Mouse (Mus musculus) heart, postnatal 10 days (tissue): ENCODE measurements around the gene Rsu1. TPM values are rescaled to one million over a fixed set of nuclear protein-coding genes. Genes with fewer than 3 reads are reported as not detected.
"Not testable (repeated sequence)": the region's sequence is repeated elsewhere in the genome, so short reads cannot be mapped to it uniquely, and the experiment has no call there.

Source experiments
- DNase-seq, 2 experiments: peaks; one replicate each; pipeline ENCODE4 v3.0.0; 2021
- intact Hi-C: fragments of 180-260 bp; cut with DNase I; formaldehyde crosslinking; loops from one replicate; pipeline ENCODE4 v1.15.1; 2025
- total RNA-seq, 2 experiments: library from RNA; stranded (reverse); gene quantifications; 2 replicates each; pipeline ENCODE4 v1.2.3; 2021

Rsu1 gene
- total RNA-seq, 2 experiments from 2014 or later, result 98.4 to 102 TPM

DNA sequence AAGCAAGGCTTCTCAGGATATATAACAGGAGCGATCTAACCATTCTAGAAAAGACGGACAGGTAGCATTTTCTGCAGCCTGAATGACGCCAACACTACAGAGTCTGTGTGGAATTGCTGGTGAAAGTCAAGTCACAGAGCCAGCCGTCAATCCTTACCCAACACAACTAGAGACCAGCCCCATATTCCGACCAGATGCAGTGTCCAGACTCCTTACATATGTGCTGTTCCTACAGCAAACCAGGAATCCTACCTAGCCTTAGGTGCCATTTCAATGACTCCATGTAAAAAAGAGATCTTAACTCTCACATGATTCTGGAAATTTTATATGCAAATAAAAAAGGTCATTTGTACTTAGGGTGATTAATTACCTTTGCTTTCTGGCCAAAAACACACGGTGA is 38.9 kb downstream of the Rsu1 start:
- intact Hi-C loops, result loop anchor here (10.0 kb wide), 2 partner anchors 308 to 1228 kb away; partner anchors contain the start of gene Pter
- DNase-seq, result no peak

DNA sequence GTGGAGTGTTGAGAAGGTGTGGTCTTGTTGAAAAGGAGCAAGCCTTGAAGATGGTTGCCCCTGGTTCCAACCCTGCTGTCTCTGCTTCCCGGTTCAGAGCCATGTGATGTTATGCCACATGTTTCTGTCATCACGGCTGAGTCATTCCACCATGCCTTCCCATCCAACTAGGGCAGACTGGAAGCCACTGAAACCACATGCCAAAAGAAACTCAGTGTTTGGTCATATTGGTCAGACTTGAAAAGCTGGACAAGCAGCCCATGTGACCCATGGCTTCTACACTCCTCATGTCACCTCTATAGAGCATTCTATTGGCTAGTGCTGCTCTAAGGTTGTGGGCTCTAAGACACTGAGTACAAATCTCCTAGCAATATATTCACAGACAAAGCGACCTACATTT is 41.5 kb downstream of the Rsu1 start:
- DNase-seq, result no peak
- intact Hi-C loops, result loop anchor here (10.0 kb wide), 2 partner anchors 305 to 1225 kb away; partner anchors contain the start of gene Pter

DNA sequence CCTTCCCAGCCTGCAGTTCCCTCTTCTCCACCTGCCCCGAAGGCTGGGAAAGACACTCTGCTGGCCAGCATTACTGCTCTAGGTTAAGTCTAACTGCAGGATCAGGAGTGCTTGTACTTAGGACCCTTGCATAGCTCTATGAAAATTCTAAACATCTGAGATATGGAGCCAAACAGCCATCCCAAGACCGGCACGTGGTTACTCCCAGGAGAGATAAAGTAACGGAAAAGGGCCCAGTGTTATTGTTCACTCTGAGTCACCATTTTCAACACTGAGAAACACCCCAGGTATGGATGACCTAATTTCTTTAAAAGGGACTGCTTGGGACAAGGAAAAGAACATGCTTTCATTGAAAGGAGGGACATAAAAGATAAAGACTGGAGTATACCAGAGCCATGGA is 45.2 kb downstream of the Rsu1 start:
- intact Hi-C loops, result no loop called here
- DNase-seq, result no peak

DNA sequence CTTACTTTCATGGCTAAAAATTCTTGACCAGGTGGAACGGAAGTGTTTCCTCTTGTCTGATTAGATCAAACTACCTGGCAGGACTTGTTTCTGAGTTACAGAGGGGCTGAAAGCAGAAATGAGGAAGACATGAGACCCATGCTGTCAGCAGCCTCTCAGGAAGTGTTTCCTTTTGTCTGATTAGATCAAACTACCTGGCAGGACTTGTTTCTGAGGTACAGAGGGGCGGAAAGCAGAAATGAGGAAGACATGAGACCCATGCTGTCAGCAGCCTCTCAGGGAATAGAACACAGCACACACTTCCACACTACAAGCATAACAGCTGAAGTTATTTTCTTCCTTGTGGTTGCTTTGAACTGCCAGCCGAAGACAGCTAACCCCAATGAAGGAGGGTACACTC is 46.7 kb downstream of the Rsu1 start:
- no peak for DNase-seq
- intact Hi-C loops, result no loop called here

DNA sequence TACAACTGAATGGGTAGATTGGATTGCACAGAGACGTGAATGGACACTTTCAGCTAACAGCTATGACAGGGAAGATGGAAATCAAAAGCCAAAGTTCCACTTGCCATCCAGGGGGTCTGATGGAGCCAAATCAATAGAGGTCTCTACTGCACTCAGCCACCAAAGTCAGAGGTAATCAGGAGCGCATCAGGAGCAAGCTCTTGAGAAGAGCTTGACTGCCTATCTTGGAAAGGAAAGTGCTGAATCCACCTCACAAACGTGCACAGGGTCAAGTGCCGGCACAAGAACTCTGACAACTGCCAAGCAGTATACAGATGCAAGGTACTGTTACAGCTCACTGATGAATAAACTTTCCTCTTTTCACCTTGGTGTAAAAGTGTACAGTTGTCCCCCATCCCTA is 47.8 kb downstream of the Rsu1 start:
- intact Hi-C loops, result no loop called here
- DNase-seq, result no peak

DNA sequence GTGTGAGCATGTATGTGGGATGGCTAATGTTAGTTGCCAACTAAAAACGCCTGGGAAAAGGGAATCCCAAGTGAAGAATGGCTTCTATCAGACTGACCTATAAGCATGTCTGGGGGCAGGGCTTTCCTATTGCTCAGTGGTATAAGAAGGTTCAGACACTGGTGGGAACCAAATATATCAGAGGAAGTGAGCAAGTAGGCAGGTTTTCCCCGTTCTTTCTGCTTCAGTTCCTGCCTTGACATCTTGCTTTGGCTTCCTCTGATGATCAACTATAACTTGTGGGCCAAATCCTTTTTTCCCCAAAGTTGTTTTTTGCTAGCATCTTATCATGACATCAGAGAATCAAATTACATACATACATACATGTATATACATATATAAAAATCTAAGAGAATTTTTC is 51.1 kb downstream of the Rsu1 start:
- no peak for DNase-seq
- intact Hi-C loops, result no loop called here

DNA sequence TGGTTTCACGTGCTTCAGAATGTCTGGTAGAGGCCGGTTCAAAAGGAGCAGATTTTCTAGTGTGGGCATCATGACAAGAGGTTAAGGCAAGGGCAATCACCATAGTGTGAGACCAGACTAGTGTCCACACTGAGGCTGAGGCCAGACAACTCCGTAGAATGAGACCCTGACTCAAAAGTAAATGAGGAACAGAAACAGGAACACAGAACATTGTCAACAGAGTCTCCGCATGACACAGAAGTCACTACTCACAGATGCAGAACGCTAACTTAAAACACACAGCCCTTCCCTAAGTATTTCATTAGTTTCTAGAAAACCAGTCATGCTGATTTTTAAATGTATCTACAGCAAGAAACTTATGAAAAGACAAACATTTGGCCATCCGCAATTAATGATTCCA is 53.1 kb downstream of the Rsu1 start:
- intact Hi-C loops, result no loop called here
- DNase-seq, result no peak

DNA sequence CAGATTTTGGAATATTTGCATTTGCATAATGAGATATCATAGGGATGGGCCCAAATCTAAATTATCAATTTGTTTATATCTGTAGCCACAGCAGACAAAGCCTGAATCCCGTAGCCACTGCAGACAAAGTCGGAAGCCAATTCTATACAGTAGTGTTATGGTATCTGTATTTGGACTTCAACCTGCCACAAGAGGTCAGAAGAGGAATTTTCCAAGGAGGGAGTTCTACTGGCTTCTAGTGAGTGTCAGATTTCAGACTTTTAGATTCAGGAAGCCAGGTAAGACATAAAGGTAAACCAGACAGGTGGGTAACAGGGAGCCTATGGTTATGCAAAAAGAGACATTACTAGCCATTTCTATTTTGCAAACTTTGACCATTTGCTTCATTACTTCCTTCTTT is 64.4 kb downstream of the Rsu1 start:
- no peak for DNase-seq
- intact Hi-C loops, result no loop called here

DNA sequence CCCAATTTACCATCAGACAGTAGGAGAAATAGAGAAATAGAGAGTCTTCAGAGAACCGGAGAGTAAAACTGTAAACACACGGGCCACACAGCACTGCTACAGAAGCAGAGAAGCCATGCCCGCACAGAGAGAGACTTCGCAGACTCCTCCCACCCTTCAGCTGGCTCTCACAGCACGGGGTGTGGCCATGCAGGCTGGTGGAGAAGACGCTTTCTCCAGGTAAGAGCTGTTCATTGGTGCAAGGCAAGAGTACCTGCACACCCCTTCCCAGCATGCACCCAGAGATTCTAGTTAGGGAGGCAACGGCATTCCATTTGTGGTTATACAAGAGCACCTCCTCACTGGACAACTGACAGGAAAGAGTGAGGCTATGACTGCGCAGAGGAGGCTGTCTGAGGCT is 64.8 kb downstream of the Rsu1 start:
- intact Hi-C loops, result no loop called here
- no peak for DNase-seq

DNA sequence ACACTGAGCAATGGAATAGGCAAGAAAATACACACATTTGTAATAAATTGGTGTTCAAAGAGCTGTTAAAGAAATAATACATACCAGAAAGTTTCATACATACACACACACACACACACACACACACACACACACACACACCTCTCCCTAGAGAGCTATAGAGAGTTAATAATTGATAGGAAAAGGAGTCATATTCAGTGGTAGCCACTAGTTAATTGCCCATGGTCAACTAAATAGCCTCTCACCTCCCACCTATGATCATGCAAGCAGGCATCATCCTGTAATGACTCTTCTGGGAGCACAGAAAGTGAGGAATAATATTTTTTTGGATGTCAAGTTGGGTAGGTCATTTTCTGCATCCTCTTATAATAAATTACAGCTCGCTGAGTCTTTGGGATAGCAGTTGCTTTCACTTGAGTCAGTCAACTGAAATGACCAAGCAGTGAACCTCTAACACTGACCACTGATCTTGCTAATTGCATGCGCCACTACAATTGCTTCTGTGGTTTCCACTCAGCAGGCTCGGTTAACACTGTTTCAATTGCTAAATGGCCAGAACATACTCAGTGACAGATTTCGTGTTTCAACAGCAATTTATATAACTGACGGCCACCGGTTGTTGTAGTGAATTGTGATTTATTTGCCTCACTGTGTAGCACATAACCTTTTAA is 68.3 kb downstream of the Rsu1 start:
- intact Hi-C loops, result no loop called here
- no peak for DNase-seq

DNA sequence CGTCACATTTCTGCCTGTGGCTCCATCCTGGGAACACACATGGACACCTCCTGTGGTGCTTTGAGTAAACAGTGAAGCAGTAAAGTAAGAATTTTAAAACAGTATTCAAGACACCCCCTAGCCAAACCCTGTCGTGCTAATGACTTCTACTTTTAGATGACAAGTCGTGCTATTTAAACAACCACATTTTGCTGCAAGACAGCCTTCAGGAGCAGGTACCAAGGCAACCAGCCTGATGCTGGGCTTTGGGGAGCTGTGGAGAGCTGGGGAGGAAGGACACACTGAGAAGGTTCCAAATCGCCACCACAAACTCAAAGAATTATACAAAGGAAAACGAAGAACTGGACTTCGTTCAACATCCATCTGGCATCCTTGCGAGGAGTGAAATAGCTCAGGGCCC is 71.5 kb downstream of the Rsu1 start:
- no peak for DNase-seq
- intact Hi-C loops, result no loop called here

DNA sequence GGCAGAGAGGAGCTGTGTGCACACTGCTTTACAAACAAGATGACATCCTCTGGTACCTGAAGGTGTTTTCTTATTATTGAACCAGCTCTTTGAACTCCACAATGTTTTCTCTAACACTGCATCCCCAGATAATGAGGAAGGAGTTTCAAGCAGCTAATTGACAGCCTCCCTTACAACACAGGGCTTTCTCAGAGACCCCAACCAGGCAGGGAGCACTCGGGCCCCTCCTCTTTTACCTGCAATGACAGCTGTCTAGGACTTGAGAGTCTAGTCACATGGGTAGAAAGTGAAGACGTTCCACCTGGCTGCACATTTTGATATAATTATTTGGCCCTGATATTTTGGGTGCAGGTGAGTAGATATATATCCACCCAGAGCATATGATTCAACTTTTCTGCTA is 72.2 kb downstream of the Rsu1 start:
- DNase-seq, result no peak
- intact Hi-C loops, result no loop called here

DNA sequence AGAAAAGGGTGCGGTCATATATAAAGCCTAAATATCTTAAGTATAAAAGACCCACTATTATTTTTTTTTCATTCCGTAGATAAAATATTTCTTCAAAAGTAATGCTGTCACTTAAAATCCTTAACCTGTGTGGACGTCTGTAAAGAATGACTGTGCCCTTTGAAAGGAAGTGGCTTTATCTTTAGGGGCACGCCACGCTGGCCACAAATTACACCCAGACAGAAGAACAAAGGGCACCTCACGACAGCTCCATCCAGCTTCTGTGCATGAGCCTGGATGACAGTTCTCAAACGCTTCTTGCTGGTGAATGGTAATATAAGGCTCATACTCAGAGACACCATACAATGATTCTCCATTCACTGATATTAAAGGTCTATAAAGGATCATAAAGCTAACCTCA is 75.7 kb downstream of the Rsu1 start:
- intact Hi-C loops, result no loop called here
- no peak for DNase-seq

DNA sequence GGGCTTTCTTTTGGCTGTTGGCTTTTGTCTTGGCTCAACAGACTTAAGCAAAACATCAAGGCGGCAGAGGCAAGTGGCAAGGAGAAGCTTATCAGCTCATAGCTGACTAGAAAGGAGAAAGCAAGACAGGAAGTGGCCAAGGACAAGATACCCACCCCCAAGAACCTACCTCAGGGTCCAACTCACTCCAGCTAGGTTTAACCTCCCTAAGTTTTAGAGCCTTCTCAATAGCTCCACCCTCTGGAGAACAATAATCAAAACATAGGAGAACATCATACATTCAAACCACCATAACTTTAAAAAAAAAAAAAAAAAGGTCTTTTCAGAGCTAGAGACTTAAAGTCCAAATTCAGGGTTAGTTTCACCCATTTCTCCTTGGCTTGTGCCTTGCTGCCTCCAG is 79.1 kb downstream of the Rsu1 start:
- no peak for DNase-seq
- intact Hi-C loops, result no loop called here

DNA sequence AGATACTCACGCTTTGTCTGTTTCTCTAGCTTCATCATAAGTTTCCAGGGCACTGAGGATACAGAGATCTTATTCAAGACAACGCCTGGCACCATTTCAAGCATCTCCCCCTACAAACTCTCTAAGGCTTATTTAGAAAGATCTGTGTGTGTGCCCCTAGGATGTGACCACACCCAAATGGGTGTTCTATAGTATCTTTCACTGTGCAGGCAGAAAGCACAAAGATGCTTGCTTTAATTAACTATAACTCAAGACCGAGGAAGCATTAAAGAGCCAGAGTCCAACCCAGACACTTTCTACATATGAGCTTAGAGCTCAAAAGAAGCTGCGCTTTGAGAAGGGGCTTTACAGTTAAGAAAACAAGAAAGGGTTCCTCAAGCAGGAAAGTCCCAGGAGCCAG is 80.4 kb downstream of the Rsu1 start:
- intact Hi-C loops, result no loop called here
- no peak for DNase-seq

DNA sequence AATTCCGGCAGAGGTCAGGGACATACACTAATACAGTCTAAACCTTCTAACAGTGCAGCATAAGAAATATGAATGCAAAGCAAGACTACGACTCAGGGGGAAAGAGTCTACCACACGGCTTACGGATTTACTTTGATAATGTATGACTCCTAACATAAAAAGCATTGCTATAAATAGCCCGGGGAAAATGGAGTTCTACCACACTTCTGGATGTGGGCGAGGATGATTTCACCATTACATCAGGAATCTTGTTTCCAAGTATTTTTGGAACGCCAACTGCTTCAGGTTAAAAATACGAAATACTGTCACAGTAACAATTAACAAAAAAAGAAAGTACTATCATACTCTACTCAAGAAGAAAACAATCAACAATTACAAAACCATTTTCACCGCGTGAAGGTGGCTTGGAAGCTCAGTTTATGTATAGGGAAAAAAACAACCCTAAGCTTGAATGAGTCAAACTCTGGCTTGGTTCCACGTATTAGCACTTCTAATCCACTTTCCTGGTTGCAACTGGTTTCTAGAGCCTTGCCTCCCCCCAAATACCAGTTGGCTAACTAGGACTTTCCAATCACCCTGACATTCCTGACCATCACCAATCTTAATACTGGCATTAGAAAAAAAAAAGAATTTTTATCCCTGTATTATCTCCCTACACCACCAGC is 82.3 kb downstream of the Rsu1 start:
- DNase-seq, result peak in 1 of 2 experiments; percentile 9
- intact Hi-C loops, result no loop called here

DNA sequence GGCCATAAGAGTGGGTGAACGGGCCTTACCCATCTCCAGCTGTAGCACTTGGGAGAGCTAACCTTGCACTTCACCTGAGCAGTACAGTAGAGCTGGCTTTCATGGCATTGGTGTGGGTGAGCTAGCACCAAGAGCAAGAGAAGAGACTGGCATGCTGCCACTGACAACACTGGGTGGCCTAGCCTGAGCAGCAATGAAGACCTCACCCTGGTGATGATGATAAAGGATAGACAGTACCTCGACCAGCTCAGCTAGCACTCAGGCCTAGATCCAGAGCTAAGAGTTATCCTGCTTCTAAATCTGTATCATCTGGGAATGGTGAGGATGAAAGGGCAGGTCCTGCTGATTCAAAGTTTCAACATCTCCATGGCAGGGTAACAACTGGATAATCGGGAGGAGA is 88.1 kb downstream of the Rsu1 start:
- DNase-seq, result no peak
- intact Hi-C loops, result no loop called here

DNA sequence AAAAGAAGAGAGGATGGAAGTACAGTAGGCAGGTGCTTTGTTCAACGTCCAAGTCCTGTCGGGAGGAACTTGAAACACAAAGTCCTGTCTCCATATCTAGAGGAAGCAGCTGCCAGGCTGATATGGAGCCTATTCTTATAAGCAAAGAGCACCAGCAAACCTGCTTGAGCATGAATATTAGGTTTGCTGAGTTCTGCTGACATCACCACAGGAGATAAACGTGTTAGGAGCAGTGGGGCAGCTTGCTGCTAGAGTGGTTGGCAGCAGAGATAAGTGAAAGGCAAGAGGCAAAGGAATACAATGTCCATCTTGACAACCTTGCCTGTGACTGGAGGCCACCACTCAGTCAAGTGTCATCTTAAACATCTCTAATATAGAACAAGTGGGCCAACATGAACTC is 89.3 kb downstream of the Rsu1 start:
- DNase-seq, intact Hi-C loops: not testable (repeated sequence)

DNA sequence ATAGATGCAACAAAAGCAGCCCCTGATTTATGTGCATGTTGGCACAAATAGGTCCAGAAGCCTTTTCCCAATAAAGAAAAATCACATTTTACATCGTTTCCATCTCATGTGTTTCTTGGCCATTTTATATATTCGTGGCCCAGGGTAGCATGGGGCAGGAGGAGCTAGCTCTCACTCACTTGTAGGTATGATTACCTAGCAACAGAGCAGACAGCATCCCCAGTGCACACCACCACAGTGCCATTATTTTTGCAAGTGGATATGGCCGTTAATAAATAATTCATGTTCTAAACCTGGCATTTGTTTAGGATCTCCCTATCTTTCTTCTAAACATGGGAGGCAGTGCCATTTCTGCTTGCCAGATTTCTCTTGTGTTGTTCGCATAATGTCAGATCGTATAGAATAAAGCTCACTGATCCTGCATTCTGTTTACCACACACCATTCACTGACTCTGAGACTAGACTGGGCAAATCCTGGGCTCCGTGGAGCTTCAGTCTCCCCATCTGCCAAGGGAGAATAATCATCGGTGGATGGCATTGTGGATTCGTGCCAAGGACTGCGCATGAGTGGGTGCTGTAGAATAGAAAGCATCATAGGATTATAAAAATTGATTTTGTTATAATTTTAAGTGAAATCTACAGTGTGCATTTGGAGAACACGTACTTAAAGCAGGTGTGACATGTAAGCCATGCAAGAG is 93.4 kb downstream of the Rsu1 start:
- intact Hi-C loops, result no loop called here
- no peak for DNase-seq

DNA sequence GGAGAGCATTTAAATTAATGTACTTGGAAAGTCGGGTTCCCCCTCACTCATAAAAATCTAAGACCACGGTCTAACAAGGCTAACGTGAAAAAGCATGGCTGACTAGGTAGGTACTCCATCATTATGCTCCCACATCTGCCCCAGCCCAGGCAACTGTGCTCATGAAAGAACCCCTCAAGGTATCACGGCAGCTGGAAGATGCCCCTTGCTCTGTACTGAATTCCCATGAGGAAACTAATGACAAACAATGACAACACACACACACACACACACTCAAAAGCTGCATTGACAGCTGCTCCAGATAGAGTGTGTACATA is 95.0 kb downstream of the Rsu1 start:
- intact Hi-C loops, result no loop called here
- DNase-seq, result no peak

DNA sequence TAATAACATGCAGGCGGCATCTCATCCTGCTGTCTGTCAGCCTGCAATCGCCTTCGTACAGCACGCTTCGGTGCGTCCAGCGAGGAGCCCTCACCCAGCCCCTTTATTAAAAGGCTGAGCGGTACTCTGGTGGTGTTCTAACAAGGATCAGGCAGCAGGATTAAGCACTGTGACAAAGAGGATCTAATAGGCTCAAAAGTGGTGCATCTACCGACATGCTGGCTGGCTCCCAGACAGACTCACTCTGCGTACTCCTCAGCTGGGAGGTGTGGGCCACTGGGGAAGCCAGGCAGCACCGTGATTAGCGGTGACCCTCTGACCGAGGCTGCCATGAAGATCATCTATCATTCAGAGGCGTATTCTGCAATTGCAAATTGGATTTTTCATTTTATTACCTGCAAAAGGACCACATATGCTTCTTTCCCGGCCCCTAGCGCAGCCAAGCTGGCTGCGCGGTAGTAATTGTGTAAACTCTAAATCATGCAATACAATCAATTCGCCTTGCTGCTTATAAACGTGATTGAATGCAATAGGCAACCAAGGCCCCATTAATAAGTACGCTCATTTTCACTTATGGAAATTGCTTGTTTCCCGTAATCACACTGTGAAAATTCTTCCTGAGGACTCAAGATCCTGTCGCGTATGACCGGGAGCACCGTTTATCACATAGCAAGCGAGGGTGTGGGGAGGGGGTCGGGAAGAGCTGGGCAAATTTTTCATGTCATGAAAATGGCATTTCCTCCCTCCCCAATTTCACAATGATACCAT is 95.5 kb downstream of the Rsu1 start:
- intact Hi-C loops, result no loop called here
- no peak for DNase-seq

DNA sequence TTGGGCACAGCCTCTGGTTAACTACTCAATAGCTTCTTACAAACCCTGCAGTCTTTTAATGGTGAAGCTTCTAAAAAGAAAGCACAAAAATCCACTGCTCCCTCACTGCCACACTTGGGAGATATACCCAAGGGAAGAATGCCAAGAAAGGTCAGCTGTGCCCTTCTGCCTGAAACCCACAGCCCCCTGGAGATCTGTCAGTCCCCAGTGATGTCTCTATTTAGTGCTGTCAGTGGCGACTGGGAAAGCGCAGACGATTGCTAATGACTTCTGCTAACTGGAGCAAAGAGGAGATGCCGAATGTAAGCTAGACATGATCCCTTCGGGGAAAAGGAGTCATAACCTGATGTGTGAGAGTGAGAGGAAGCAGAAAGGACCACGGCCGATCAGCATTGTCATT is 96.8 kb downstream of the Rsu1 start:
- intact Hi-C loops, result no loop called here
- no peak for DNase-seq
